Mouse (Mus musculus): Measurements from ENCODE around the gene Nsg1.

GRCm38 (mm10) chr5:38187006-38187405 lies 27.3 kb upstream of the Nsg1 start:
- TF ChIP-seq POLR2A (IDR thresholded peaks at IDR 0.05; ENCODE audit: extremely low read depth, insufficient read depth, low read length) (no peak), CTCF (IDR thresholded peaks at IDR 0.05; ENCODE audit: extremely low read depth, insufficient read depth, low read length) (no peak)
